Mouse (Mus musculus): Measurements from ENCODE around the gene Nrxn3.

DNA sequence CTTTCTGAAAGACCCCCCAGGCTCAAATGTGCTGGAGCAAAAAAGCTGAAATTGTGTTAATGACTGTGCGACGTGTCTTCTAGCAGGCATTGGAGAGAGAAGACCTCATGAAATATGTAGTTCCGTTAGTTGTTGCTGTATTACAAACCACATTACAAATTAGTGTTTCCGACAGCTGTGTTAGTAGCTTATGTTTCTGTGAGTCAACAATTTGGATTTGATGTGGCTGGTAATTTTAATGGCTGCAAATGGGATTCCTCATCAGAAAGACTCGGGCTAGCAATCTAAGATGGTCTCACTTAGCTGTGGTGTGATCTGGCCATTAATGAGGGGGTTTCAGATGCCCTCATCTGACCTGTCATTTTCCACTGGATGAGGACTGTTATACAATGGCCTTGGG is 1107.7 kb downstream of the Nrxn3 start:
- no peak for TF ChIP-seq CTCF (IDR thresholded peaks at IDR 0.05; ENCODE audit: control insufficient read depth, insufficient read depth, insufficient replicate concordance, low read depth, low read length)
- TF ChIP-seq POLR2A (IDR thresholded peaks at IDR 0.05; ENCODE audit: control insufficient read depth, low read depth, low read length), result no peak
